Mouse (Mus musculus): ENCODE results near the gene Tfap4.
"Not testable (repeated sequence)": the region's sequence is repeated elsewhere in the genome, so short reads cannot be mapped to it uniquely, and the experiment has no call there.

The Tfap4 gene

GRCm38 (mm10) chr16:4552829-4553550, 6.7 kb downstream of the Tfap4 start:
- no peak for DNase-seq (ENCODE audit: low read depth, low spot score)

DNA sequence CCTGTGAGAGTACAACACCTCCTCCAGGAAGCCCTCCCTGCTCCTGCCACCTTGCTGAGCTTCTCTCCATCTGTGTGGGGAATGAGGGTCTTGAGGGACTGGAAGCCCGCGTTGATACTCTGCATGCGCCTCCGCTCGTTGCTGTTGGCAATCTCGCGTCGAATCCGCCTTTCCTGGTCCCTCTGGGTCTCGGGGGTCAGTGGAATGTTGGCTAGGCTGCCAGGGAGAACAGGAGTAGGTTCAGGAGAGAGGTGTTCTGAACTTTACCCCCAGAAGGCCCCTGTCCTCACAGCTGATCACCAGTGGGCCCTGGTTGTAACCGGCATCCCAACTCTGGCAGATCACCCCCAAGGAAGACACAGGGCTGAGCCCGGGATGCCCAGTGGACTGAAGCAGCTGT, 7.8 kb downstream of the Tfap4 start:
- DNase-seq (ENCODE audit: low read depth, low spot score), result no peak

GRCm38 (mm10) chr16:4551056-4551455, 8.6 kb downstream of the Tfap4 start:
- DNase-seq (ENCODE audit: low read depth, low spot score), result peak; percentile 65

- no peak for DNase-seq (ENCODE audit: low read depth, low spot score)
Observed at GRCm38 (mm10) chr16:4548953-4549688, 10.5 kb downstream of the Tfap4 start.

- DNase-seq (ENCODE audit: low read depth, low spot score), result no peak
Observed at GRCm38 (mm10) chr16:4547611-4548010, 12.0 kb downstream of the Tfap4 start.

DNA sequence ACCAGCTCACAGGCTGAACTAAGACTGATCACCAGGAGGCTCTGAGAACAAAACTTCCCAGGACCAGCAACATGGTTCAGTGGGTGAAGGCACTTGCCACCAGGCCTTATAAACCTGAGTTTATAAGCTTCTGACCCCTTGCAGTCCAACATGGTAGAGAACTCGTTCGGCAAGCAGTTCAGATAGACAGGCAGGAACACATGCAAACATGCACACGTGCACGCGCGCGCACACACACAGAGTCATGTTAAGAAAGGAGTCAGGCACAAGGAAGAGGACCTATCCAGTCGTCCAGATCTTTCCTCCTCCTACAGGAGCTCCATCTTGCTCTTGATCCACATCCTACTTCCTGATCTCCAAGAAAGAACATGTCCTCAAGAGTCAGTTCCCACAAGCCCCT, 12.8 kb downstream of the Tfap4 start:
- no peak for DNase-seq (ENCODE audit: low read depth, low spot score)

DNA sequence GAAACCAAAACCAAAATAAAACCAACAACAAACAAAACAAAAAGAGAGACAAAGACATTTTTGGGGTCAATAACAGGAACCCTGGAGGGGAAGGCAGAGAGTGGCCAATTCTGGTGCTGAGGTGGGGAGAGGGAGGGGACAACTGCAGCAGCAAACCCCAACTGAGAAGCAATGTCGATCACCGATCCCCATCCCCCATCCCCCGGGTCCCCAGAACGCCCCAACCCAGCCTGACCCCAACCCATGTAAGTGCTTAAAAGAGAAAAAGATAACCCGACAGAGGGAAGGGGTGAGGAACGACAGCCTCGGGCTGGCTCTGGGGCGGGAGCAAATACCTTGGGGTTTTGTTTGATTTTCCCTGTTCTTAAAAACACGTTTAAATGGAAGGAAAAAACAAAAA, 14.8 kb downstream of the Tfap4 start:
- DNase-seq (ENCODE audit: low read depth, low spot score), result no peak

DNA sequence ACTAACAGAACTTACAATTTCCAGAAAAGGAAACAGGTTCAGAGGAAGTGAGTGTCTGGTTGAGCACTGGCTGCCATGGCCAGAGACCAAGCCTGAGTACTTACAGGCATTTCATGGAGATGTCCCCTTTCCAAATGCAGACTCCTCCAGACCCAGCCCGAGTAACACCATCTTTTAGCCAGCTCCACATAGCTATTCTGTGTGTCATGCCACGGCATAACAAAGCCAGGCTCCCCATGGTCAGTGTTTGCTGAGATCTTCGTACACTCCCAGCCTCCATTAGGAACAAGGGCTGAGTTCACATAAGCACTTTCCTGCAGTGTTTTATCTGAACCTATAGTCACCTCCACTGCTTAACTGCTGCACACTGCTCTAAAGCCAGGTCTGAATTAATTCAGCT, 16.4 kb downstream of the Tfap4 start:
- DNase-seq (ENCODE audit: low read depth, low spot score), result no peak

DNA sequence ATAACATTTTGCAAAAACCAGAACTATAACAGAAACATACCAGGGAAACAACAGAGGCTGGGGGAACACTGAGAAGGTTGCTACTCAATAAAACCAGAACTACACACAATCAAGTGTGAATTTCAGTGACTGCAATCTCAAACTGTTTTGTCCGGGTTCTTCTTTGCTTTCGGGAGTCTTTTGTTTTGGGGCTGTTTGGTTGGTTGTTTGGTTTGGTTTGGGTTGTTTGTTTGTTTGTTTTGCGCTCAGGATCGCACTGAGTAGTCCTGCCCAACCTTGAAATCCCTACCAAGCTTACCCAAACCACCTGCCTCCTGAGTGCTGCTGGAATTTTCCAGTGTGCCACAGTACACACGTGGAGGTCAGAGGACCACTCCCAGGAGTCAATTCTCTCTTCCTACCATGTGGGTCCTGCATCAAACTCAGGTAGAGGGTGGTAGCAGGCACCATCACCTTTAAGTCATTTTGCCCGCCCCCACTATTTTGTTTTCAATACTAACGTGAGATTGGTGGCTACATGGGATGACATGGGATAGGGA, 17.3 kb downstream of the Tfap4 start:
- no peak for DNase-seq (ENCODE audit: low read depth, low spot score)

DNA sequence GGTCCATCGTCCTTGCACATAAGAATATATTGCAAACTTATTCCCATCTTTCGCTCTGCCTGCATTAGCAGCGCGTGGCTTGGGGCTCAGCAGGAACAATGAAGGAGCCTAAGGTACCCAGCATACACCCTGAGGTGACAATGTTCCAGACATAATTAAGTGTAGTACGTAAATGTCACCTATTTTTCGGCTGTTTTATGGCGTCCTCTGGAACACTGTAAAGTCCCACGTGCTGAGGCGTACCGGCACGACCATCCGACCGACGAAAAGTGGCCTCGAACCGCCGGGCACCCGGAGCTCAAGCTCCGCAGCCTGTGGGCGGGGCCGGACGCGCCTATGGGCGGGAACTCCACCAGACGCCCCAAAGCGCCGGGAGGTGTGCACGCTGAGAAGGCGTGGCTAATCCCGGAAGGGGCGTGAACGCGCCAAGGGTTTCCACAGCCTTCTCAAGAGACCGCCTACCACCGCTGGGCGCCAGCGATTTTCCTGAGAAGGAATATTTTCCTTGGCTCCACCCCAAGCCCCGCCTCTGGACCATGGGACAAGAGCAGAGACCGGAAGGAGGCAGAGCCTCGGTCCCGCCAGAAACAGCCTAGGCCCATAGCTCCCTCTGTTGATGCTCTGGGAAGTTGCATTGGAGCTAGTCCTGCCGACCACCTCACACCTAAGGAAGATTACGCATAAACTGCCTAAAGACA, 18.0 kb downstream of the Tfap4 start, which contains the start of gene Srl:
TSS of gene Srl (minus strand) at position 316 of the 698 bp plus-strand sequence.
- DNase-seq (ENCODE audit: low read depth, low spot score), result peak; percentile 99

DNA sequence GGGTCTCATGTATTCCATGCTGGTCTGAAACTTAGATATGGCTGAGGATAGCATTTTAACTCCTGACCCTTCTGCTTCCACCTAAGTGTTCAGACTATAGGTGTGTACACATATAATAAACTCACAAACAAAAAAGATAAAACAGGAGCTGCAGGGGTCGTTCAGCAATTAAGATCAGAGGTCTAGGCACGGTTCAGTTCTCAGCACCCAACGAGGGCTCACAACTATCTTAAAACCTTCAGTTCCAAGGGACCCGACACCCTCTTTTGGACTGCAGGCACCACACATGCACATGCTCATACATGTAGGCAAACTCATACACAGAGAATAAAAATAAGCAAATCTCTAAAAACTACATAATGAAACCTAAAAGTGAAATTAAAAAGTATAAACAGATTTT, 18.6 kb downstream of the Tfap4 start:
- DNase-seq (ENCODE audit: low read depth, low spot score), result no peak

DNA sequence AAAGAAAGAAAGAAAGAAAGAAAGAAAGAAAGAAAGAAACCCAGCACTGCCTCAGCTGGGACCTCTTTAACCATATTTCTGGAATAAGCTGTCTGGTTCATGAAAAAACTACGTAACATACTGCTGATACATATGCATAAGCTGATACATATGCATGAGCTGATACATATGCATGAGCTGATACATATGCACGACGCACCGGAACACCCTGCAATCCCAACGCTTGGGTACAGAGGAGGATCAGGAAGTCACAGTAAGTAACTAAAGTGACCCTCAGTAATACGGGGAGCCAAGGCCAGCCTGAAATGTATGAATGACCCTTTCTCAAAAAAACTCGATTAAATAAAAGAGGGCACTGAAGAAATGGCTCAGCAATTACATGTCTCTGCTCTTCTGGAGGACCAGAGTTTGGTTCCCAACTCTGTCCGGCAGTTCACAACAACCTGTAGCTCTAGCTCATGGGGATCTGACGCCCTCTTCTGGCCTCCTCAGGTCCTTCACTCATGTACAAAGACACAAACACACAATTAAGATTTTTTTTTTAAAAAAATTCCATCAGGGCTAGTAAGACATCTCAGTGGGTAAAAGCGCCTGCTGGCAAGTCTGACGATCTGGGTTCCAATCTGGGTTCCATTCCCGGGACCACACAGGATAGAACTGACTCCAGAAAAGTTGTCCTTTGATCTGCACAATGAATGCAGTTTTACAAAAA, 19.4 kb downstream of the Tfap4 start:
- DNase-seq (ENCODE audit: low read depth, low spot score), result no peak

DNA sequence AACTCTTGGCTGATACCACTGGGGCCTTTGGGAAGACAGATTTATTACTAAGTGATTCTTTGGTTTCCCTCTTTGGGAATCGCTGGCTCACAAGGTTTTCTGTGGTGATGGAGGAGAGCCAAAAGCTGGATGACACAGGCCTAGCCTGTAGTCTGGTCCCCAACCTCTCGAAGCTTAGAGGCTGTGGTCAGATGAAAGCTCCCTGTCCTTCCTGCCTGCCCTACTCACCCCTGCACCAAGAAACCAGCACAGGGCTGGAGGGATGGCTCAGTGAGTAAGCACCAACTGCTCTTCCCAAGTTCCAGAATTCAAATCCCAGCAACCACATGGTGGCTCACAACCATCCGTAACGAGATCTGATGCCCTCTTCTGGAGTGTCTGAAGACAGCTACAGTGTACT, 20.1 kb downstream of the Tfap4 start:
- DNase-seq (ENCODE audit: low read depth, low spot score), result no peak

DNA sequence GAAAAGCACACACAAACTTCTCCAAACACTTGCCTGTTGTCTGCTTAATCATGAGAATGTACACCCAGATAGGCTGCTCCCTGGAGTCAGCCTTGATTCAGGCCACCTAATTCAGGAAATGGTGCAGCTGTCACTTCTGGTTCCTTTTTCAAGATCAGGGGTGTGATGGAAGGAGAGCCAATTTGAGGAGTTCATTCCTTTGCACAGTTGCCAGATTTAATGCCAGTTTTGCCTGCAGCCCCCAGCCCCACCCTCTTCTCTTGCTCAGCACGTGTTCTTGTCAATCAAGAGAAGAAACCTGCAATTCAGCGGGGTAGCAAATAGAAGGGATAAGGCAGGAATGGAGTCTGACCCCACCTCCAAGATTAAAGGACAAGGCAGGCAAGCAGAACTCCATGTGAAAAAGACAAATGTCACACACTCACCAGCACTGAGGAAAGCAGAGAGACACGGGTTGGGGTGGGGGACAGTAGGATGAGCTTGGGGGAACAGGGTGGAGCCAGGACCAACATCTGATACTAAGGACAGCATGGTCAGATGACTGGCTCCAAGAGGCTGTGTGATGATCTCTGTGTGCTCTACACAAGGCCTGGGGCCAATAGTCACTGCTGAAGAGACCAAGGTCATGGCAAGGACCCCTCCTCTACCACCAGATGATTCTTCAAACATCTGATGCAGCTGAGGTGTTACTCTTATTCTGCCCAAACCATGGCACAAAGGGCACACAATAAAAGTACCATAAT, 21.9 kb downstream of the Tfap4 start:
- peak; percentile 73 for DNase-seq (ENCODE audit: low read depth, low spot score)

GRCm38 (mm10) chr16:4527373-4527772, 32.3 kb downstream of the Tfap4 start:
- not testable (repeated sequence) for DNase-seq (ENCODE audit: low read depth, low spot score)

DNA sequence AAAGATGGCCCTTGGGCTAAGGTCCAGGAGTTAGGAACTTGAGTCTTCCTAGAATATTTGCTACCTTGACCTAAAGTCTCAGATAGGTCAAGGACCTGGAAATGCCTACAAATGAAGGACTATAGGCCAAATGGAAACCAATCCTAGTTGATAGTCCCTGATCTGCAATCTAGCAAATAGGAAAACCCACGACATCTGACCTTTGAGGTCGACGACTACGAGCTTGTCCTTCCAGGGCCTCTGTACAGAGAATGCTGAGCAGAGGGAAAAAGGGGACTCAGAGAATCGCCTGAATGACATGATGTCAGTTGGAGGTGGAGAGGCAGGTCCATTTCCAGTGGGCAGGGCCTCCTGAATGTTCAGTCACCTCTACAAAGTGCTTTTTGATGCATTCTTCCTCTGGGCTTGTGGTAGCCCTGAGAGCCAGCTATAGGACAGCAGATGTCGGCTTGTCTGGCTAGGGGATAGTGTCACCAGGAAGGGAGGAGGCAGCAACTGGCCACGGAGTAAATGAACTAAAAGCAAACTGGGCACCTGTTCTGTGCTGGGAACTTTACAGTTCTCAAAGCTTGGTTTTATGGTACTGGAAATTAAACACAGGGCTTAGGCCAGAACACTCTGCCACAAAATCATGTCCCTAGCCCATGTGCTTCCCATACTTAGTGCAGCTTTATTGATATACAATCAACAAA, 36.2 kb downstream of the Tfap4 start:
- peak; percentile 57 for DNase-seq (ENCODE audit: low read depth, low spot score)

DNA sequence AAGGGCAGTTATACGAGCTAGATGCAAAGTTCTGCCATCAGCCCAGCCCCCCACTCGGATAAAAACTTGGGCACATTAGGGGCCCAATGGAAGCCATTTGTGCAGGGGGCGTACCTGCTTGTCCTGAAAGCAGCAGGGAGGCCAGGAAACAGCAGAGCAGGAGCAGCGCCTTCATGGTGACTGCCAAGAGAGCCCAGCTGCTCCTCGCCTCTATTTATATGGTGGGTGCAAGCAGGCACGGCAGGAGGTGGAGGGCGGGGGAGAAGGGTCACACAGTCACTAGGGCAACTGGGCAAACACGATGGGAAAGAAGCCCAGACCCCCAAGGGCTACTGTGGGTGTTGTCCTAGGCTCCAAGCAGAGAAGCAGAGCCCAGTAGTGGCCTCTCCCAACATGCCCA, 36.8 kb downstream of the Tfap4 start:
- DNase-seq (ENCODE audit: low read depth, low spot score), result peak; percentile 87

DNA sequence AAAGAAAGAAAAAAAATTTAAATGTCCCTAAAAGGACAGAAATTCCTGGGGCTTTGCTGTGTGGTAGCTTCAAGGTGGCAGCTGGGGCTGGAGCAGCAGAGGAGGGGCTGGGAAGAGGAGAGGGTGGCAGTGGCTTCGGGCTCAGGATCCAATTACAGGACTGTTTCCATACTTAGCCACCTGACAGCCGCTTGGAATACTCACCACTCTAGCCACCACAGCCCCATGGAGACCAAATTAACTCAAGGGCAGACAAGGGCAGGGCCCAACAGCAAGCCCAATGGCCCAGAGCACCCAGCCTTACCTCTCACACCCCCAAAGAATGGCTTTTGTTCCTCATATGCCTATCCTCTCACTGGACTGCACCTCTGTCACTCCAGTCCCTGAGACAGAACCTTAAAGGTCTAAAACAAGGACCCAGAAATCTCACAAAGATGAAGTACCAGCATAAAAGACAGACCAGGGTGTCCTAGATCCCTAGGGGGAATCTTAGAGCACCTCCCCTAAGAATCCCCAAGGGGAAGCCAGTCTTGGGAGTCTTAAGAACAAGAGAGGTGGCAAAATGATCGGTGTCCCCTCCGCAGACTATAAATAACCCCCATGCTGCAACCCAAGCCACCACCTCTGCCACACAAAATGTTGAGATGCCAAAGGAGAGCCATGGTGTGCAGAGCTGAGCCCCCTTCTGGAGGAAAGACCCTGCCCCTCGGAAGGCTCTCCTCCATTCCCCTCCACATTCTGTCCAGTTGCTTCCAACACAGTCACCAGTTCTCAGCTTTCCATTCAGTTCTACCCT, 37.7 kb downstream of the Tfap4 start:
- DNase-seq (ENCODE audit: low read depth, low spot score), result peak; percentile 88

DNA sequence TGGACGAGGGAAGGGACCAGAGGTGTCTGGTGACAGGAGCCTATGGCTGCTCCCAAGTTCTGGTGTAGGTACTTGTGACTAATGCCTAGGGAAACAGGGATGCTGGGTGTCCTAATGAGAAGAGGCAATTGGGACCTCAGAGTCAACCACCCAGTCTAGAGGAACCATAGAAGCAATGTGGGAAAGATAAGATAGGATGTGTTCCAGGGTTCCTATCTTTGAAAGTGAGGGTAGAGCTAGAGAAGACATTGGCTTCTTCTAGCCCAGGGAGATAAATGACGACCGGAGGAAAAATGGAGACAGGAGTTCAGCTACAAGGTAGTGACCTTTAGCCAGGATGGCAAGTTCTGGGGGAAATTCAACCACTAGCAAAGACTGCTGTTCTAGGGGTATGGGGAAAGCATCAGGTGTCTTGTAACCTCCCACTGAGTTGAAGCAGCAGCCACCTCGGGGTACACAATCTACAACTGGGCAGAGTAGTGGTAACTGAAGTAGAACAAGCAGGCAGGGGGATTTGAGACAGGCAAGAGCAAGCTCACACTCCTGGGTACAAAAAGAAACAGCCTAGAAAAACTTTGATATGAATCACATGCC, 38.5 kb downstream of the Tfap4 start:
- DNase-seq (ENCODE audit: low read depth, low spot score), result peak; percentile 56
